Mouse (Mus musculus) liver, embryonic 11.5 days (tissue): ENCODE measurements around the gene Tm7sf3. TPM values are rescaled to one million over a fixed set of nuclear protein-coding genes. Genes with fewer than 3 reads are reported as not detected.

Experiments used
- ATAC-seq: fragments of 200-750 bp; cut with Nextera tagmentation; replicated peaks from 2 replicates; pipeline ENCODE4 v1.8.0; 2017; ENCODE audit warnings: moderate number of reproducible peaks, mild to moderate bottlenecking, moderate TSS enrichment, moderate library complexity; ENCODE audit not compliant: low FRiP score
- DNase-seq: peaks from one replicate; pipeline ENCODE4 v3.0.0-alpha.2; 2017; ENCODE audit warnings: low spot score
- H3K27ac ChIP-seq: fragments of 300-500 bp; sonication (generic); 2 replicates; pipeline ENCODE4 v1.5.1; 2014; ENCODE audit warnings: mild to moderate bottlenecking, low read depth, low read length, control low read depth
- H3K27me3 ChIP-seq: fragments of 300-500 bp; sonication (generic); replicated peaks from 2 replicates; pipeline ENCODE4 v1.6.1; 2014; ENCODE audit warnings: low read length, mixed read lengths; ENCODE audit not compliant: control insufficient read depth, insufficient read depth
- H3K36me3 ChIP-seq: fragments of 300-500 bp; sonication (generic); 2 replicates; pipeline ENCODE4 v1.6.1; 2014; ENCODE audit warnings: mild to moderate bottlenecking, low read length, moderate library complexity, mixed read lengths; ENCODE audit not compliant: control insufficient read depth, insufficient read depth
- H3K4me1 ChIP-seq: fragments of 300-500 bp; sonication (generic); replicated peaks from 2 replicates; pipeline ENCODE4 v1.6.1; 2014; ENCODE audit warnings: low read length, mixed read lengths; ENCODE audit not compliant: control insufficient read depth, insufficient read depth
- H3K4me2 ChIP-seq: fragments of 300-500 bp; sonication (generic); 2 replicates; pipeline ENCODE4 v1.6.1; 2014; ENCODE audit warnings: mild to moderate bottlenecking, control low read depth, moderate library complexity
- H3K4me3 ChIP-seq: fragments of 300-500 bp; sonication (generic); 2 replicates; pipeline ENCODE4 v1.5.1; 2014; ENCODE audit warnings: low read depth, low read length, control low read depth
- H3K9ac ChIP-seq: fragments of 300-500 bp; sonication (generic); 2 replicates; pipeline ENCODE4 v1.6.1; 2014; ENCODE audit warnings: low read depth, low read length, control low read depth
- H3K9me3 ChIP-seq: fragments of 300-500 bp; sonication (generic); 2 replicates; pipeline ENCODE4 v1.6.1; 2016; ENCODE audit warnings: low read length, inconsistent platforms, mixed read lengths; ENCODE audit not compliant: control insufficient read depth
- WGBS: fragments of 180-500 bp; shearing (Covaris S2); extraction: QIAGEN DNeasy Blood & Tissue Kit; methylation state at CpG from one replicate; pipeline ENCODE4 v1.1.7; 2014; 5-methylcytosine and 5-hydroxymethylcytosine counted together
- polyA plus RNA-seq: library from polyadenylated mRNA; unstranded; fragments of >200 nt; fragmentation: Nextera tagmentation; extraction: Ambion mirVana; gene quantifications from 2 replicates; pipeline ENCODE4 v1.2.1, GENCODE M21; 2014

Gene Tm7sf3
- polyA plus RNA-seq = 47.7 and 57.1 TPM in 2 replicates

DNA sequence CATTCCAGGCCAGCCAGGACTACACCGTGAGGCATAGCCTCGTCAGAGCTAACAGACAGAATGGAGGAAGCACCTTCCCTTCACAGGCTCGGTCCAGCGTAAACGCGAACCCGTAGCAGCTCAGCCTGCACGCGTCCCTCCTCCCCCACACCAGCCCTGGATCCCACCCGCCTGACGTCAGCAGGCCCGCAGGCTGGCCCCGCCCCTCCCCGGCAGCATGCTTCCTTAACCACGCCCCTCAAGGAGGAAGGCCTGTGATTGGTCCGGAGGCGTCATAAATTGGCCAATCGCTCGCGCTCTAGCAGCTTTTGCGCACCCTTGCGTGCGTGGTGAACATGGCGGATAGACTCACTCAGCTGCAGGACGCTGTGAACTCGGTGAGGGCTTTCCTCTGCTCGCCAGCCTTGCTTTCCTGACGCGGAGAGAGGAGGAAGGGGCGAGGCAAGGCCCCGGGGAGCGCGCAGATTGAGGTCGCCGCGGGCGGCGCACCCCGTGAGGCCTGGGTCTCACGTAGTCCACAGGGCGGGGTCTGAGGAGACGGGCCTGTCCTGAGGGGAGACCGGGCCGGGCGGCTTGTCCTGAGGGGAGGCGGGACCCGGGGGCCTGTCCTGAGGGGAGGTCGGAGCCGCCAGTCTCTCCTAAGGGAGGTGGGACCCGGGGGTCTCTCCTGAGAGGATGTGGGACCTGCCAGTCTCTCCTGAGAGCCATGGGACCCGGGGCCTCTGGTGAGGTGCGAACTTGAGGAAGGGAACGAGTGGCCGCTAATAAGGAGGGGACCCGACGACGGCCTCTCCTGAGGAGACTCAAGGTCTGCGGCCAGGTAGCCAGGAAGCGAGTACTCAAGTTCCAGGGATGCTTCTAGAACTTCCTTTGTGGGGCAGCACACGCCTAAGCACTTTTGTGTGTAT, at the start of gene Tm7sf3, which contains the start of gene Med21:
Gene Tm7sf3, minus strand, starts transcription at position 549 of the 908 bp plus-strand sequence.
Gene Med21, plus strand, starts transcription at position 272 of the 908 bp plus-strand sequence.
- peak within 1 kb of the TSS; percentile 81 for H3K27ac ChIP-seq
- H3K4me1 ChIP-seq = peaks cover 14% of the 10 kb centered on the region
- H3K4me3 ChIP-seq = peak within 1 kb of the TSS; percentile 80
- no peaks in the 10 kb centered on the region for H3K27me3 ChIP-seq
- ATAC-seq (peak; percentile 94), DNase-seq (peak; percentile 97)
- peak within 1 kb of the TSS; percentile 92 for H3K4me2 ChIP-seq
- under 1% methylated on average over 58 of the region's 60 CpGs for WGBS
- H3K36me3 ChIP-seq = no peaks in the 10 kb centered on the region
- H3K9ac ChIP-seq = peak within 1 kb of the TSS; percentile 85
- H3K9me3 ChIP-seq = no peaks in the 10 kb centered on the region

DNA sequence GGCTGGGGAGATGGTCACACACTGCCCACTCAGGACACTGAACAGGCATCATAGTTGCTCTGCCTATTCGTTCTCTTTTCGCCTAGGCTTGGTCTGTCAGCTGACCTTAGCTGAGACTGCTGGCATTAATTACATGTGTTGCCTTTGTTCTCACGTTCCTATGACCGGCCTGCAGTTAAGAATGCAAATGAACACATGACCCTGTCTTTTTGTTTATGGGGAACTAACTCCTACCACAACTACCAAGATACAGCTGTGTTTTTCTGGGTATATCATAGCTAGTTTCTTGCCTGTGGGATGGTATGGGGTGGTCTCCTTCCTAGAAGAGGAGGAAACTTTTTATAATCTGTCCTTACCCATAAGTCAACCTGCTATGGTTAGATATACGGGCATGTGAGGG, 46.2 kb upstream of the Tm7sf3 start:
- ATAC-seq (no peak), DNase-seq (no peak)
- Histone ChIP-seq H3K27me3 (no peaks in the 10 kb centered on the region), H3K27ac (no peak overlapping the region), H3K4me2 (no peak overlapping the region), H3K4me1 (no peaks in the 10 kb centered on the region; the same call in 1 of the 2 replicates), H3K9ac (no peak overlapping the region), H3K9me3 (no peaks in the 10 kb centered on the region), H3K4me3 (no peak overlapping the region), H3K36me3 (no peaks in the 10 kb centered on the region)
- WGBS = 80% methylated on average over 5 of the region's 5 CpGs

DNA sequence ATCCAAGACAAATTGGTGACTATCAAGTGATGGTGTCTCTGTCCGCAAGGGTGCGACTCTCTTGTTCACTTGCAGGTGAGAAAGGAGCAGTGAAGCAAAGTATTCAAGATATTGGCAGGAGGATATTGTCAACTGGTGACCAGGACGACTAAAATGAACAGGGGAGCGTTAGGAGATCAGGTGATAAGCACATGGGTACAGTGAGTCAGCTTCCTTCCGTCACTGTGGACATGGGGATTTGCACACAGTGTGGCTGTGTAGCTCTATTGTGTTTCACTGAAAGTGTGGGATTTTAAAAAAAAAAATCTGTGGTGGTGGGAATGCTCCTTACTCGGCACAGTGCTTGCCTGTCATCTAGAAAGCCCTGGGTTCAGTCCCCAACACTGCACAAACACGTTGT, 45.4 kb upstream of the Tm7sf3 start:
- Histone ChIP-seq H3K27me3 (no peaks in the 10 kb centered on the region), H3K9me3 (no peaks in the 10 kb centered on the region), H3K4me2 (no peak overlapping the region), H3K27ac (no peak overlapping the region), H3K9ac (no peak overlapping the region), H3K36me3 (no peaks in the 10 kb centered on the region), H3K4me1 (no peaks in the 10 kb centered on the region; the same call in 1 of the 2 replicates), H3K4me3 (no peak overlapping the region)
- ATAC-seq = no peak
- WGBS = 79% methylated on average over 7 of the region's 7 CpGs
- DNase-seq = no peak

DNA sequence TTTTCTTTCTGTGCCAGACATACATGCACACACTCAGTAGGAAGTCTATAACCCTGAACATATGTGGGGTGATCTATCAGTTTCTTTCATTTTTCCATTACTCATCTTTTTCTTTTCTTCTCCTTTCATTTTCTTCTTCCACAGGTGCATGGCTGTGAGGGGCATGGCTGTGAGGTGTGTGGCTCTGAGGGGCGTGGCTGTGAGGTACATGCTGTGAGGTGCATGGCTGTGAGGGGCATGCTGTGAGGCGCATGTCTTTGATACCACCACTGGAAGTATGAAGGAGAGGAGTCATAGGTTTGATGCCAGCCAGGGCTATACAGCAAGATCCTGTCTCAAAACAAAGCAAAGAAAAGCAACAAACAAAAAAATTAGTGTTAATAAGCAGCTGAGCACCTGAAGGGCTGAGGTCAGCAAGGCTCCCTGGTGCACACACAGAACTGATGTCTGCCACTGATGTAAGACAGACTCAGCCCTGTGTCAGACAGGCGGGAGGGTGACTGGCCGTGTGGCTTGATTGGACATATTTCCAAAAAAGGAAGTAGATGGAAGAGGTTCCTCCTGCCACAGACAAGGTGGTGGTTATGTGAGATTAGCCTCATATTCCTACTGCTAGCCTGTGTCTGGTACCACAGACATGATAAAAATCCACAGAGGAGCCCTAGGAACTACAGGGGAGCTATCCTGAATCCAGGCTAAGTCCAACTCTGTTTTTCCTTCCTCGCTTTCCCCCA, 44.0 kb upstream of the Tm7sf3 start:
- Histone ChIP-seq H3K4me2 (no peak overlapping the region), H3K4me3 (no peak overlapping the region), H3K4me1 (no peaks in the 10 kb centered on the region; the same call in 1 of the 2 replicates), H3K36me3 (no peaks in the 10 kb centered on the region), H3K27me3 (no peaks in the 10 kb centered on the region), H3K9ac (no peak overlapping the region), H3K9me3 (no peaks in the 10 kb centered on the region), H3K27ac (no peak overlapping the region)
- peak; percentile 68 for ATAC-seq
- no peak for DNase-seq
- WGBS = 60% methylated on average over 5 of the region's 5 CpGs

DNA sequence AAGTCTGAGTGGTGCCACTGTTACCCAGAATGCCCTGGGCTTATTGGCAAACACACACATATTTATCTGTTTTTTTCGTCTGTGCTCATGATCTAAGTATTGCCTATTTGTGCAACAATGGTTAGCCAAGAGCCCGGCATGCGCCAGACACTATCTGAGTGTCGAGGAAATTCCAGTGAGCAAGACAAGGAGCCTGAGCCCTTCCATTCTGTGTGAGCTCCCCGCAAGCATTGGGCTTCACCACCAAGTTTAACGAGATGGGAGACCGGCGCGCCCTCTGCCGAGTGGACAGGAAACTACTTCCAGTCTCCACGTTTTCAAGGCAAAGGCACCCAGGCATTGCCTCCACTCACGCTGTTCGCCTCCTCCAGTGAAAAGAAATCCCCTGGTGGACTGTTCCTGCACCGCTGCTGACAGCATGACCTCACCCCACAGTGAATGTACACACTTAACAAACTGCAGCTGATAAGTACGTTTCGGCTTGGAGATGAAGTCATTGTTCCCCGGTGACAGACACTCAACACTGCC, 43.2 kb upstream of the Tm7sf3 start:
- ATAC-seq (peak; percentile 47; the same call in 1 of the 2 replicates), DNase-seq (no peak)
- H3K27ac ChIP-seq = no peak overlapping the region
- H3K36me3 ChIP-seq = no peaks in the 10 kb centered on the region
- H3K9me3 ChIP-seq = no peaks in the 10 kb centered on the region
- H3K4me3 ChIP-seq = no peak overlapping the region
- H3K27me3 ChIP-seq = no peaks in the 10 kb centered on the region
- H3K4me2 ChIP-seq = no peak overlapping the region
- 63% methylated on average over 17 of the region's 17 CpGs for WGBS
- H3K4me1 ChIP-seq = no peaks in the 10 kb centered on the region; the same call in 1 of the 2 replicates
- no peak overlapping the region for H3K9ac ChIP-seq

DNA sequence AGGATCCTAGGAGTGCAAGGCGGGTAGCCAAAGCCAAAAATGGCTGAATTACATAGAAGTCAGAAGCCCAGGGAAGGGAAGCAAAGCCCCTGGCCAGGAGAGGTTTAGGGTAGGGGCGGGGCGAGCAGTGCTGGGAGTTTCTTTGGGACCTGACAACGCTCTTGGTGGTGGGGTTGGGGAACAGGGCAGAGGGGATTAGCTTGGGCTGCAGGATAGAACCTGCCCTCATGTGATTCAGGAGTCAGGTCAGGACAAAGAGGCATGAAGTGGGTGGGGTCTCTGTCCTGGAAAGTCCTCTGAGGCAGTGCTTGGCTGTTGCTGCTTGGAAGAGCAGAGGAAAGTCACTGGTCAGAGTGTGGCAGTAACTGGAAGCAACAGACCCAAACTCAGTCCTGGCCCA, 41.3 kb upstream of the Tm7sf3 start:
- Histone ChIP-seq H3K9ac (no peak overlapping the region), H3K4me3 (no peak overlapping the region), H3K9me3 (no peaks in the 10 kb centered on the region), H3K4me1 (no peaks in the 10 kb centered on the region; the same call in 1 of the 2 replicates), H3K4me2 (no peak overlapping the region), H3K27me3 (no peaks in the 10 kb centered on the region), H3K36me3 (no peaks in the 10 kb centered on the region), H3K27ac (no peak overlapping the region)
- no peak for ATAC-seq
- 82% methylated on average over 4 of the region's 4 CpGs for WGBS
- no peak for DNase-seq

DNA sequence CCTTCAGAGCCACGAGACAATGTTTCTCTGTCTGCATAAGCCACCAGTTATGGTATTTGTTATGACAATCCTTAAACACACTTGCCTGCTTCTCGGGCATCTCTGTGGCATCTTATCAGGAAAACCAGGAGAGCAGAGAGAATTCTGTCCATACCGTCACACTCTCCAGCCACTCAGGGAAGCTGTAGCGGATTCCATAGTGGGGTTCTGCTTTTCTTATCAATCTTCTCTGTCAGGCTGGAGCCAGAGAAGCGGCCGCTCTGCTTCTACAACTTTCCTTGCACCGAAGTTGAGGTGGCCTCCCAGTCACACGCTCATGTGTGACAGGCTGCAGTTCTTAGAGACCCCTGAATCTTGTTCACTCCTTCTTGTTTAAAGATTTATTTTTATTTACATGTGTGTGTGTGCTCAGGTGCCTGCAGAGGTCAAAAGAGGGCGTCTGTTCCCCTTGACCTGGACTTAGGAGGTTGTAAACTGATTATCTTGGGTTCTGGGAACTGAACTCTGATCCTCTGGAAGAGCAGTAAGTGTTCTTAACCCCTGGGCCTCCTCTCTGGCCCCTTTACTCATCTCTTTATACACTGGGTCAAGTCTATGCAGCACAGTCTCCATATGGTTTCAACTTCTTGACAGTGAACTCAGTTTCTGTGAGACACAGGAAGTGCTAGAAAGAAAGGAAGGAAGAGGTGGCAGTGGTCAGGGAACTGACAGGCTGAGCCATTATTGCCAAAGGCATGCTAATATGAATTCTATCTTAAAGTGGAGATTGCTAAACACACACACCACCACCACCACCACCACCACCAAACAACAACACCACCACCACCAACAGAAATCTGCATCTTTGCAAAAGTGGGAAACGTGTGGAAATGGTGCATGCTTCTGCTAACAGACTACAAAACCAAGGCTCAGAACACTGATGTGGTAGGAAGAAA, 35.8 kb upstream of the Tm7sf3 start:
- DNase-seq (no peak), ATAC-seq (no peak)
- no peaks in the 10 kb centered on the region for H3K9me3 ChIP-seq
- peaks cover 3% of the 10 kb centered on the region; the same call in 1 of the 2 replicates for H3K4me1 ChIP-seq
- H3K36me3 ChIP-seq = no peaks in the 10 kb centered on the region
- H3K4me3 ChIP-seq = no peak overlapping the region
- WGBS = 37% methylated on average over 10 of the region's 10 CpGs
- H3K27ac ChIP-seq = no peak overlapping the region
- H3K27me3 ChIP-seq = no peaks in the 10 kb centered on the region
- H3K4me2 ChIP-seq = no peak overlapping the region
- H3K9ac ChIP-seq = no peak overlapping the region

DNA sequence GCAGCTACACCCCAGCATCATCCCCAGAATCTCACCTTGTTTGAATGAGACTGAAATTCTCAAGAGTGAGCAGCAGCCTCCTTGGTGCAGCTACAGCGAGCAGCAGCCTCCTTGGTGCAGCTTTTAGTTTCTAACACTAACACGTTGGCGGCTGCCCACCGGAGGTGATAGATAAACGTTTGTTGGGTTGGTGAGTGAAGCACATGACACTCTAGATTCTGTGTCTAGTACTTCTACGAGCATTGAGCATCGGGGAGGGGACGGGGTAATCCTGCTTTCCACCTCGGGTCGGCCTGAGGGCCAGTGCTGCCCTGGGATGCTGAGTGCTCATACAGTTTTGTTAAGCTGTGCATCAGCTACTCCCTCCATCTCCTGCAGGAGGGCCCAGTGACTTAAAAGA, 34.3 kb upstream of the Tm7sf3 start:
- Histone ChIP-seq H3K4me2 (no peak overlapping the region), H3K9ac (no peak overlapping the region), H3K4me1 (peaks cover 3% of the 10 kb centered on the region; the same call in 1 of the 2 replicates), H3K4me3 (no peak overlapping the region), H3K36me3 (no peaks in the 10 kb centered on the region), H3K27me3 (no peaks in the 10 kb centered on the region), H3K9me3 (no peaks in the 10 kb centered on the region), H3K27ac (no peak overlapping the region)
- ATAC-seq (no peak), DNase-seq (no peak)
- 76% methylated on average over 10 of the region's 10 CpGs for WGBS
